Mouse (Mus musculus): ENCODE data around the gene Cacna1h.

Gene Cacna1h

DNA sequence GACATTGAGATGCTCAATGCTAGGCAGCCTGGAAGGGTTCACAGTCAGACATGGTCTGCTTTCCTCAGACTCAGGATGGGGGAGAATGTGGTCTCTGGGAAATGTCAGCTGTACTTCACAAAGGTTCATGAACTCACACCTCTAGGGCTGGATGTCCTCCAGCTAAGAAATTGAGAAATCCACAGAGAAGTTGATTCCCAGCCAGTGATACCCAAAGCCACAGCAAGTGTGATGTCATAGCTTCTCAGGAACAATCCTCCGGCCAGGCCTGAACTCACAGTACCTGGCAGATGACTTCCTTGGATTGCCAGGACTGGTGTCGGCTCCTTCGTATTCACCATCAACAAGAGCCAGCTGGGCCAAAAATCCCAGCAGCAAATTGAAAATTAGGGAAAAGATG lies 12.3 kb upstream of the Cacna1h start:
- no peak for DNase-seq (ENCODE audit: low spot score)

DNA sequence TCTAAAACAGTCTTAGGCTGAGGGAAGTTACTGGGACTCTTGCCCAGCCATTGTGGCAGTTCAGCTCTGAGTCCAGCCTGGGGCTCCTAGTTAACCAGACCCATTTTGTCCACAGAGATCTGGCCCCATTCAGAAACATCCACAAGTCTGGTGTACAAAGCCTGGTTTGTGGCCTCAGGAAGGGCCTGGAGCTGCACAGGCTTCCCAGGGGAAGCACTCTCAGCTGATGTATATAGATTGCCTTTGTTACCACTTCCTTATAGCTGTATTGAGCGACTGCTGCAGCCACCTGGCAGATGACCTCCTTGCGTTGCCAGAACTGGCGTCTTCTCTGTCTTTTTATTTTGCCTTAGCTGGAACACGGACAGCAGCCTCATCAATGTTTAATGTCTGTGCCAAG lies 11.5 kb upstream of the Cacna1h start:
- no peak for DNase-seq (ENCODE audit: low spot score)

DNA sequence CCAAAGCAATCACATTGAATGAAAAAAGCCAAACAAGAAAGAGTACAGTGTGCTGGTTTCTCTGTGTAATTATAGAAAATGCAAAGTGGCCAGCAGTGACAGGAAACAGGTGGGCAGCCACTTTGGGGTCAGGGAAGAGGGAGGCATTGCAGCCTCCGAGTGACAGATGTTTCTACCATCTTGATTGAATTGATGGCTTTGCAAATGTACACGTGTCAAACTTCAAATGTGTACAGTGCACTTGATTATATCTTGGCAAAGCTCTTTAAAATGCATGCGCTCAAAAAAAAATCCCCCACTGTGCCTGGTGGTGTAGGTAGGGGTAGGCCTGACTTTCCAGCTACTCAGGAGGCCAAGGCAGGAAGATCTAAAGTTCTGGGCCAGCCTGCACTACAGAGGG lies 9.3 kb upstream of the Cacna1h start:
- no peak for DNase-seq (ENCODE audit: low spot score)

DNA sequence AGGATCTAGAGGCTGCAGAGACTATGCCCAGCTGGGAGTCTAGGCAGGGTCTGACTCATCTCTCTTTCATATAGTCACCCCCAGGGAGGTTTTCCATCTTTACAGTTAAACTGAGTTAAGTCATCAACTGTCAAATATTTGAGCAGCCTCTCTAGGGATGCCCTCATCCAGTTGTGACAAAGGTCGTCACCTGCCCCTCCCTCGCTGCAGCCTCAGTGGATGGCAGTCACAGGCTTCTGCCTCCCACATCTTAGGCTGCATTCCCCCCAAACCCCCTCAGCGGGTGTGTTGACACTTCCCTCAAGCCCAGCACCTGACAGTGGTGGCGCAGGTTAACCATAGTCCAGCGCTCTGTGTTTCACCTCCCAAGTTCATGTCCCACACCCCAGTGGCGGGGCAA lies 7.8 kb upstream of the Cacna1h start:
- DNase-seq (ENCODE audit: low spot score): no peak

DNA sequence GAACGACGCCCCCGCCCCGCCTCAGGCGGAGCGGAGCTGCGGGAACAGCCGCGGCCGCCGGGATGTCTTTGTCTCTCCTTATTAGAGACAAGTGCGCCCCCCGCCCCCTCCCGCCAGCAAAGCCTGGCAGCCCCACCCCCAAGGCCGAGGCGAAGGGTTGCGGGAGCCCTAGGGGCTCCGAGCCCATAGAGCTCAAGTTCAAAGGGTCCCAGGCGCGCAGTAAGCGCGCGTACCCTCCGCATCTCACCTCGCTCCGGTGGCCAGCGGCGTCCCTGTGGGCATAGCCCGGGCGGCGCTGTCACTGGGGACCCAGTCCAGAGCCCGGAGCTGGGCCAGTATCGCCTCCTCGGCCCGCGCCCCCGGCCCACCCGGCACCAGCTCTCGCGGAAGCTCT lies 363 bp downstream of the Cacna1h start:
- no peak for DNase-seq (ENCODE audit: low spot score)

DNA sequence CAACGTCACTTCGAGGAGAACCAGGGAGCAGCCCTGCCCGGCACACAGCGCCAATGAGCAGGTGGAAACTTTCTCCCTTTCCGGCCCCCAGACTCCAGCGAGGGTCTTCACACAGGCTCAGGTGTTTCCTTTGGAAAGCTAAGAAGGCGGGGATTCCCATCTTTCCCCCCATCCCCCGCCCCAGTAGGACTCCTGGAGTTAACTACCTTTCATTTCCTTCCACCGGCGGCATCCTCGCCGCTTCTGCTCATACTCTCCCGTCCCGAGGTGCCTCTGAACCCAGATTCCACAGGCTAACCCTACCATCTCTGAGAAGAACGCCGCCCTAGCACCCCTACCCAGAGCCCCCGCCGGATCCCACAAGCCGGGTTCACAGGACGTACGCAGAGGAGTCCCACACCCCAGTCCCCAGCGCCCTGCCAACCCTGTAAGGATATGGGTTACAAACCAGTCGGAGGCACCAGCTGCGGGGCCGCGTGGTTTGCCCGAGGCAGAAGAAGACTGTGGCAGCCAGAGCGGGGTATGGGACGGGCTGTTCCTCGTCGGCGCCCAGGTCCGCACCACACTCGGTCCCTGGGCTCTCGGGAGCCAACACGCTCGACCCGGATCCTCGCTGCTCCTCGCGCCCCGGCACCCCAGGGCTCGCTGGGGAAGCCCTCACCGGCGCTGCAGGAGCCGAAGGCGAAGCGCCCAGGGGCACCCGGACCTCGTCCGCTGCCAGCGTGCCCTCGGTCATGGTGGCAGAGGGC lies 976 bp downstream of the Cacna1h start:
- DNase-seq (ENCODE audit: low spot score): no peak

DNA sequence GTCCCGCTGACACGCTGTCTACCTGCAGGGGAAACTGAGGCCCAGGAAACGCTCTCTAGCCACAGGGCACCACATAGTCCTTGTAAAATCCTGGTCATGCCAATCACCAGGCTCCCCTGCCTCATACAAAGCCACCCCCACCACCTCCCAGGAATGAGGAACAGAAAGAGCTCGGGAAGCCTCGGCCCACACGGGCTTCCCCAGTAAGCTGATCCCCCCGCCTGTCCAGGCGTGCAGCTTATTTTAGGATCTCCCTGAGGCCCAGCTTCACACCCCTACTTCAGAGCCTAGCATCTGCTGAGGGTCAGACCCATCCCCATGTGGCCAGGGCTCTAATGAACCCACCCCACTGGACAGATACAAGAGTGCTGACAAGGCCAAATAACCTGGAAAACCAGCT lies 3.0 kb downstream of the Cacna1h start:
- DNase-seq (ENCODE audit: low spot score): no peak

DNA sequence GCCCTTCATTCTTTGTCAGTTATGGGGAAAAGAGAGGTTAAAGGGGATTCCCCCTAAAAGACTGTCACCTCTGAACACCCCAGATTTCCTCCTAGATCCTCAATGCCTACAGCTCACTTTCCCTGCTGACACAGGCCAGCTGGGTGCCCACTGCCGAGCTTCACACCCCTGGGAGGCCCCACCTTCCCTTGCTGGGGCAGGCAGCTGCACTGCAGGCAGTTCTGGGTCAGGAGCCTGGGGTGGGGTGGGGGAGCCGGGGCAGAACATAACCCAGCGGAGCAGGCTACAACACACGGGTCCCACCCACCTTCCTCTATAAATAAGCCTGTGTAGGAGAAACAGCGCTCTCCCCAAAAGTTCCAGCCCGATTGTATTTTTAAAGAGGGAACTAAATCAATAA lies 3.7 kb downstream of the Cacna1h start:
- no peak for DNase-seq (ENCODE audit: low spot score)

DNA sequence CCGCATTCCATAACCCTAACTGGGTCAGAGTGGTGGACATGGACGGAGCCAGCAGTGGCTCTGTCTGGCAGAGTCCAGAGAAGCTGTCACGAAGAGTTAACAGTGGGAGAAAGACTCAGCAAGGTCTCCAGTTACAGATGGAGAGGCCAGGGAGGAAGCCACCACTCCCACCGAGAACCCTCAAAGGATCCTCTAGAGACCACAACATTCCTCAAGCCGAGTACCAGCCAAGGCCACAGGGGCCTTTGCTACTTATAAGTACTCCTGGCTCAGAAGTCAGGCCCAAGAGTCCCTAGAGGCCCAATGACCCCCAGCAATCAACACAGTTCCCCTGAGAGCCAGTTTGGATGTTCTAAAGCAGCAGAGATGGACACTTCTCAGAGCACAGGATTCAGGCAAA lies 4.3 kb downstream of the Cacna1h start:
- no peak for DNase-seq (ENCODE audit: low spot score)

DNA sequence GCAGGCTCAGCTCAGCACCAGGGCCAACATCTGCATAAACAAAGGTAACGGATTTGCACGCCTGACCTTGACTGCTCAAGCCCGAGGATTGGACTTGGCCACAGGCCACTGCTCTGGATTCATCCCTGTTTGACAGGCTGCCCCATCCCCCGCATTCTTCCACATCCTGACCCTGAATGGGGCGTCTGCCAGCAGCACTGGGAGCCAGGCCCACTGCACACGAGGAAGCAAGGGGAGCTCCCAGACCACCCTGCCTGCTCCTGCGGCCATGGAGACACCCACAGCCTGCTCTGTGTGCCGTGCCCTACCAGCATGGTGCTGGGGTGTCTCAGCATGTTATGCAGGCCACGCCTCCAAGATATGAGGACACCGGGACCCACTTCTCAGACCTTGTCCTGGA lies 6.1 kb downstream of the Cacna1h start:
- peak; percentile 61 for DNase-seq (ENCODE audit: low spot score)

DNA sequence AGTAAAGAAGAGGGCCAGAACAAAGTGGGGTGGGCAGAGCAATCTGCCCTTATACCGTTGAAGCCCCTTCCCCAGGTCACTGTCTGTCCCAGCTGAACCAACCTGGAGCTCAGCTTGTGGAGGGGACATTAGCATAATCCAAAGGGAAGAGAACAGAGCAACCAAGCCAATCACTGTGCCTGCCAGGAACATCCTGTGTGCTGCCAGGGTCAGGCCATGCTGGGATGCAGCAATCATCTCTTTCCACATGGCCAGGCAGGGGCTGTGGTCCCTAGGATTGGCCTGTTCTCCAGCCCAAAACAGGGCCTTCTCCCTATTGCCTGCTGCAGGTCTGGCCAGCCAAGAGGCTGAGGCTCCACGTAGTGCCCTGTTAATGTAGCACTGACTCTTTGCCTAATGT lies 7.6 kb downstream of the Cacna1h start:
- DNase-seq (ENCODE audit: low spot score): no peak

DNA sequence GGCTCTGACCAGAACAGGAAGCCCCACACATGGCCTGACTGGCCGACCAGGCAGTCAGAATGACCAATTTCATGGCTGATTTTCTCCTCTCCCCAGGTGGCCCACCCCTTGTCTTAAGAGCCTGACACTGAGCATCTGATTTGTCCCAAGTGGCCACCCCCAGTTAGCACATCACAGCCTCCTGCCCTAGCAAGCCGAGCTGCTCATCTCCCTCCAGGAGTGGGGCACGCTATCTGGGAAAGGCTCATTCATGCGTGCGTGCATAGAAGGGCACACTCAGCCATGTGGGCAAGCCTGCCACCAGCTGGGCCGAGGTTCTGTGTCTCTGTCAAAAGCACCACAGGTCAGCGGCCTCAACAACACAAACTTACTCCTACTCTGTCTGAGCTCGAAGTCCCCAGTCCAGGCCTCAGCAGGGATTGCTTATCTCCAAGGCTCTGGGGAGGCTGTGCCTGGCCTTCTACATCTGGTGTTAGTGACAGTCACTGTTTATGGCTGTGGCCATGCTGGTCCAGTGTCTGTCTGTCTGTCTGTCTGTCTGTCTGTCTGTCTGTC lies 9.0 kb downstream of the Cacna1h start:
- no peak for DNase-seq (ENCODE audit: low spot score)

DNA sequence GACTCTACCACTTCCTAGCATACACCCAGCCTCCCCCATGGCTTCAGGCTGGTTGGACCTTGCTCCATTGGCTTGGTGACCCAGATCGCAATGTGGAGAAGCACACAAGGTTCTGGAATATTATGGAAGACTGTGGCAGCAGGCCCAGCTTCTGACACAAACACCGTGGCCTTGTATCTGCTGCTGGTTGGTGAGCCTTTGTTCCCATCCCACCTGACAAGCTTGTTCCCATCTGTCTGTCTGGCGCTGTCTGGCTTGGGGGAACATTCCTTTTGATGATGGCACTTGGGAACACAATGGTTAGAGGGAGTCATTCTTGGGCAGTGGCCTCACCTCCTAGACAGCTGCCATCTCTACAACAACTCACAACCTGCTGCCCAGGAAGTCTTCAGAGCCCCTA lies 12.6 kb downstream of the Cacna1h start:
- DNase-seq (ENCODE audit: low spot score): no peak

DNA sequence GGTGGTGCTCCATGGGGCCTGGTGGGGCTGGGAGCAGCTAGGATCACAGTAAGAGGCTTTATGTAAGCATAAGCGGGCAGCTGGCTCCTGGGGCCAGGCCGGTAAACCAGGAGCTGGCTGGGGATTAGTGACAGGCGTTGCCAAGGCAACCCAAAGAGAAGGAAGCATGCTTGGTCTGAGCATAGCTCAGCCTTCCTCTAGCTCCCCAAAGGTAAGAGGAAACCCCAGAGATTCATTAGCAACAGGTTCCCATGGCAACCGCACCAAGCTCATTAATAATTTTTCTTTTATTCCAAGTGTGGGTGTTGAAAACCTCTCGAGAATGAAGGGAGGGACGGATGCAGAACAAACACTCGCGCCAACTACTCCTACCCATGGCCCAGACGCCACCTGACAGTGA lies 14.7 kb downstream of the Cacna1h start:
- DNase-seq (ENCODE audit: low spot score): no peak

DNA sequence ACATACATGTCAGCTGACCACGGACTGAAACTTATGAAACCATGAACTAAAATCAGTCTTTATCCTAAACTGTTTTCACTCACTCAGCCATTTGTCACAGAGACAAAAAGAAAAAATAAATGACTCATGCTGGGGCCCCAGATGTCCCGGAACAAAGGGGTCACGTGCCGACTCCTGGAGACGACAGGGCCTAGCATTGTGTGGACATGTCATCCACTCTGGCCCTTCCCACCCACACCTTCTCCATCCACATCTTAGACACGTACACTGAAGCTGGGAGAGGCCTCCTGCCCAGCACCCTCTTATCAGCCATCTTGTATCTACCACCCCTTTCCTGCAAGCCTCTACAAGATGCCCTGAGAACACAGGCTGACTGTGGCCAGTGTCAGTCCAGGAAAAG lies 15.6 kb downstream of the Cacna1h start:
- no peak for DNase-seq (ENCODE audit: low spot score)

DNA sequence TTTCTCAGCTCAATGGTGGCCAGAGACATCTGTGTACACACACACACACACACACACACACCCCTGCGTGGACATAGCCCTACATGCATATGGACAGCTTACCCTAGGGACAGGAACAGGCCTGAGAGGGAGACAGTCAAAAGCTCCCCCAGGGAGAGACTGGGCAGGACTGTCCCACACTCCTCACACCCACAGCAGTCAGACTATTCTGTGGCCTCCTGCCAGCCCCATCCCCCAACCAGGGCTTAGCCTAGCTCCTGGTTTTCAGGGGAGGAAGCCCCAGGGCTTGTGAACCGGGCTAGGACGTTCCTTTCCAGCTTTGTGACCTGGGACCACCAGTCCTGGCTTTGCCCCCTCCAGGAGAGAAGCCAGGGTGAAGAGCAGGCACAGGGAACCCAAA lies 17.4 kb downstream of the Cacna1h start:
- DNase-seq (ENCODE audit: low spot score): no peak

DNA sequence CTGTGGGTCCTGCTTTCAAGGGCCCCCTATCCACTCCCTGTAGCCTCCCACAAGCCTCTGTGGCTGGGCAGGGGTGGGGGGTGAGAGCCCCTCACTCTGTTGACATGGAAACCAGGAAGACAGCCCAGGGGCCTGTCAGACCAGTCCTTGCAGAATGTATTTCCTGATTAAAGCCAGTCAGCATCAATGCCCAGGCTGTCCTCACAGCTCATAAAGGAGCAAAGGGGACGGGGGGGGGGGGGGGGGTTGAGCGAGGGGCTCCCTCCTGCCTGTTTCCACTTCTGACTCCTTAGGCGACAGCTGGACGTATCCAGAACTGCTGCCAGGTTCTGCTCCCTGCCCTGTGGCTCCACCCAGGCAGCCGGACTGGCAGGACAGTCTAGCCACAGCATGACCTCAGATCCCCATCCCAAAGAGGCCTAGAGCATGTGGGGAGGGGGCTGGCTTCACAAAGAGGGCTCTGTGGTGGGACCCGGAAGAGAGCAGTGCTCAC lies 18.1 kb downstream of the Cacna1h start:
- peak; percentile 13 for DNase-seq (ENCODE audit: low spot score)

DNA sequence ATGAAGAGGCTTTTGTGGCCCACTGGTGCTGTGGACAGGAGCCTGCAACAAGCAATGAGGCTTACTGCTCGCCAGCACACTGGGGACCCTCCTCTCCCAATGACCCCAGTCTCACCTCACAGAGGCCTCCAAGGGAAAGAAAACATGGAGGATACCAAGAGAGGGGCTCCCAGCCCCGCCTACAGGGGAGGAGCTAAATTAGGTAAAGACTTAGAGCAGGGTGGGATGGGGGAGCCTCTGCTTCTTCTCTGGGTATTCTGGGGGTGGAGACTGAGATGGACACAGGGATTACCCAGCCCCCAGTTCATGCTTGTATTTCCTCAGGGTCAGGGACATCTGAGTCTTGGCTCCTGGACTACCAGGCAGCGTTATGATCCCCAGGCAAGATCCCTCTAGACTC lies 18.7 kb downstream of the Cacna1h start:
- no peak for DNase-seq (ENCODE audit: low spot score)

DNA sequence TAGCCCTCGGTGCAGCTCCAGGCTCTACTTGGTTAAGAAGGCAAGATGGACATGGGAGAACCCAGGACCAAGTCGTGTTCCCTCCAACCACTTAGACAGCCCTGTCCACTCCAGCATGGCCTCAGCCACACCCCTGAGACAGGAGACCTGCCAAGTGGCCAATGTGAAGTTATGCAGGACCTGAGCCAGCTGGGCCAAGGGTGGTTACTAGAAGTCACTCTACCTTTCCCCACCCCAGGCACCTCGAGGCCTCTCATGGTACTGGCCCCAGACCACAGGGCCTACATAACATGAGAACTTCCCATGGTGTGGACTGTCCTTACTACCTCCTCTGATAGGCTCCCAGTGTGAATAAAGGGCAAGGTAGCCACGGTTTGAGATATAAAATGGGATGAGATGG lies 19.4 kb downstream of the Cacna1h start:
- DNase-seq (ENCODE audit: low spot score): no peak

DNA sequence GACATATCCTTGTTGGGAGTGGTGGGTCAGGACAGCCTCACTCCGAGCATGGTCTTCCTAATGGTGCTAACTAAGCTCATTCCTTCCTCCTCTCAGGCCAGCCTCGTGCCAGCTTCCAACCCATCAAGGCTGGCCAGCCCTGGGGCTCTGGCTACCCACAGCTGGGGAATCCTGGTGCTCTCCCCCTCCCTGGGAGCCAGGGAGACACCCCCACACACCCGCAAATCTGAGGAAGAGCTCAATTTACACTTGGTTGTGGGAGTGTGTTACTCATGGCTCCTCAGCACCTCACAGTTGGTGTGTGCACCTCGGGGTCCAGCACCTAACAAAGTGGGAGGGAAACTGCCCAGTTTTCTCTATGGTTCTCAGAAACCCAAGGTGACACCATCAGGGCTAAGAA lies 22.3 kb downstream of the Cacna1h start:
- no peak for DNase-seq (ENCODE audit: low spot score)

DNA sequence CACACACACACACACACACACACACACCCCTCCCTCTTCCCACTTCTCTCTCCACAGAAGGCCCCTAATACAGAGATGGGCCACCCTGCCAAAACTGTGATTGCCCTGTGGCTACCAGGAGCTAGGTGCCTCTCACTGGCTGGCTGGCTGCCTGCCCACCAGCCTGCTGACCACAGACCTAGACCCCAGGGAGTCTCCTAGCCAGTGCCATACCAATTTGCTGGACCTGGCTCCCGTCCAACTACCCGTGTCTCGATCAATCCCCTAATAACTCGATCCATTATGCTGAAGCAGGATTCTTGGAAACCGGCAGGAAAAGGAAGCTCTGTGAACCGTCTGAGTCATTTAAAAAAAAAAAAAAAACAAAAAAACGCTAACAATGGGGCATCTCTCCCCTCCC lies 22.8 kb downstream of the Cacna1h start:
- DNase-seq (ENCODE audit: low spot score): no peak

DNA sequence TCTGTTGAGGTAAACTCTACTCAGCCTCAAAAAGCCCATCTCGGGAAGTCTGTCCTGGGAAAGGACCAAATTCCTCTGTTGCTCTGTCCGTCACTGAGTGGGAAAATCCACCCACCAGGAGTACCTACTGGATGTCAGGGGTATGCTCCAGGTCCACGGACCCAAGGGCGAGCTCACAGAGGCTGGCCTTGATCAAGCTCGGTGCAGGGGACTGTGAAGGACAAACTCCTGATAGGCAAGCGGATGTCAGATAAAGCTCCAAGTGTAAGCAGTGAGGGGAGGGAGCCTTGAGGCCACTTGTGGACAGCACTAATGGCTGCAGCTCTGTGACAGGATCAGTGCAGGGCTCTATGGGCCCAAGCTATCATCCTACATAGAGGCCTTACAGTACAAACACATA lies 23.4 kb downstream of the Cacna1h start:
- DNase-seq (ENCODE audit: low spot score): no peak

DNA sequence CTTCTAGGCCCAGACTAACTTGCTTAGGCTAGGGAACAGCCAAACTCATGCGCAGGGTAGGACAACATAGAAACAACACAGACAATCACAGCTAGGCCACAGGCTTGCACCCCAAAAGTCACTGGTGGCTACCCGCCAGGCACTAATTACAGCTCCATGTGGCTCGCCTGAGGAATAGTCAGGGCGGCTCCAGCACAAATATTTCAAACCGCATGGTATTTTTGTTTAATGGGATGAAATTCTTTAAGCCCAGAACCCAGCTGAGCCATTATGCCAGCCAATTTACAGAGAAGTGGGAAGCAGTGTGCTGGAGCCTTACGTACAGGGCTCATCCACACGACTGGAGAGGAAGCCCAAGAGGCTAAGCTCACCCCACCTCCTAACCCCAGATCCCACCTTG lies 24.0 kb downstream of the Cacna1h start:
- no peak for DNase-seq (ENCODE audit: low spot score)

DNA sequence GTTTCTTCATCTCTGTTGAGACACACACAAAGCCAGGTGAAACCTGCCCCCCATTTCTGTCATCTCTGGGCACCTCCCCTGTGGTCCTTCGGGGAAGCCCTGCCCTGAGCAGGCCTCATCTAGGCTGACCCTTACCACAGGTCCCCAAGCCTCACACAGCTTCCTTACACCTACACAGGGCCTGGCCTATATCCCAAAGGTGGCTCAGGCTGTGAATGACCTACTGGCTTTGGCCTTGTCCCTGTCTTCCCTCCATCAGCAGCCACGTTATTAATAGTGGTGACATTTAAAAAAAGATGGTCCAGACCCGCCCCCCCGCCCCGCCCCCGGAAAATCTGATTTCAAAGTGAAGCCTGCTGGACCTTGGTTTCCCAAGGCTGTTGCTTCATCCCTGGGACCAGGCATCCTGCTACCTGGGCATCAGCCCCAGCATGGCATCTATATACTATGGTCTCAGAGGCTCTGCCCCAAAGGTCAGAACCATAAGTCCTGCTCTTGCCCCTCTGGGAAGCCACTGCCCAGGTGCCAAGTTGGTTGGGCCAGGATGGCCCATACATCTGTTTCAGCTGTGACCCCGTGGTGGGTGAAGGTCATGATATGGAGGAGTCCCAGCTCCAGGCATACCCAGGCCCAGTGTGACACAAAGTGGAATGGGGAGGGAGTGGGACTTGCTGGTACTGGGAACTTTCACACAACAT lies 25.1 kb downstream of the Cacna1h start:
- no peak for DNase-seq (ENCODE audit: low spot score)

All from yolk sac, embryonic 10.5 days (tissue).